Mouse (Mus musculus) thymus, postnatal 10 days (tissue): ENCODE data around the gene Kcnip1.

ENCODE experiments used
- DNase-seq, 2 experiments: peaks; one replicate each; pipeline ENCODE4 v3.0.0; 2021; ENCODE audit warnings: low spot score in 2 of 2

The Kcnip1 gene

DNA sequence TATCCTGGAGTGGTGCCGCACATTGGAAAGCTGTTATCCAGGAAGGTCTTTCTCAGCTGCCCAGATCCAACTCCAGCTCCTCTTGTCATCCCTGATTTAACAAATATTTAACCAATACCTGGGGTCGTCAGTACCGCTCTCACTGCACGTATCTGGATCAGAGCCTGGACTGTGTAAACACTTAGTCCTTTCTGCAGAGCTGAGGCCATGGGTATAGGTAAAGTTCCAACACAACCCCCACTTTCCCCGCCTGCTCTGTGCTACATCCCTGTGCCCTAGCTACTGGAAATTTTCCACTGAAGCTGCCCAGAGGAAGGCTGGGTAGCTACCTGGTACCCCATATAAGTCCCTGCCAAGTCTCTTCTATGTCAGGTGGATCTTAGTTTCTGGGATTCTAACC is 3.0 kb downstream of the Kcnip1 start:
- no peak for DNase-seq

DNA sequence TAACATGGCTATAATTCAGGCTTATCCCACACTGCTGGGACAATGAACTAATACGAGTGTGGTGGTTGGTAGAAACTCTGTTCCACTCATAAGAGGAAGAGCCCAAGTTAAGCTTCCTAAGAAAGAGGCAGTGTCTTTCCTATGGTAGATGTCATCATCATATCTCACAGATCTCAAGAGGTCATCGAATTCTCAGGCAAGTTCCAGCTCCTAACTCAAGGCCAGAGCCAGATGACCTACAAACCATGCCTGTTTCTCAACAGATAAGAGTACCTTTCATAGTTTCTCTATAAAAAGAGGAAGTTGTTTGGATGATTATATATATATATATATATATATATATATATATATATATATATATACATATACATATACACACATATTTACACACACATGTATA is 6.4 kb downstream of the Kcnip1 start:
- DNase-seq: no peak

DNA sequence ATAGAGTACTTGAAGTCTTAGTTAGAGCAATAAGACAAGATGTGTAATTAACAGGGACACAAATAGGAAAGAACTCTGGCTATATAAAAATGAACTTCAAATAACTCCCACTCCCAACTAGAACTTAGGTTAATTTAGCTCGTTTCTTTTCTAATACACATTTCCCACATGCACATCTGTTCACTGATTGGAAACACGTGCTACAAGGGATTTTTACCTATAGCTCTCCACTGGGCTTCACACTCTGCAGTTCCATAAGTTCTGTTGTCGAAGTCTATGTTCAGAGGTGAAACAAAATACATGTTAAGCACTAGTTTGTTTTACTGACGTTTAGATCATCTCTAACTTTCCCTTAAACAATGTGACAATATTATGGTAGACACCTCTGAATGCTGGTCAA is 12.8 kb downstream of the Kcnip1 start:
- DNase-seq: no peak

DNA sequence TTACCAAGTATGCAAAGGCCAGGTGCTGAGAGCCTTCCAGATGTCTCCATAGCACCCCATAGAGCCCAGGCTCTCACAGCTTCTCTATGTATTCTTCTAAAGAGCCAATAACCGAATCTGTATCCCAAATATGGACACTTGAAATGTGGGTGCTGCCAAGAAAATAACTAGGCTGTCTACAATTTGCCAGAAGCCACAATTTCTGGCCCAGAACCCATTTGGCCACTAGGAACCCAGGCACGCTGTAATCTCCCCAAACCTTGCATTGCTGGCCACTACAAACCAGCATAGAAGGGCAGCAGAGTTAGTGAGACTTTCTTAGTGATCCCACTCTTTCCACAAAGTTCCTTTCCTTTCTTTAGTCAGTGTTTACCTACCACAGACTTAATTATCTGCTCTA is 17.8 kb downstream of the Kcnip1 start:
- no peak for DNase-seq

DNA sequence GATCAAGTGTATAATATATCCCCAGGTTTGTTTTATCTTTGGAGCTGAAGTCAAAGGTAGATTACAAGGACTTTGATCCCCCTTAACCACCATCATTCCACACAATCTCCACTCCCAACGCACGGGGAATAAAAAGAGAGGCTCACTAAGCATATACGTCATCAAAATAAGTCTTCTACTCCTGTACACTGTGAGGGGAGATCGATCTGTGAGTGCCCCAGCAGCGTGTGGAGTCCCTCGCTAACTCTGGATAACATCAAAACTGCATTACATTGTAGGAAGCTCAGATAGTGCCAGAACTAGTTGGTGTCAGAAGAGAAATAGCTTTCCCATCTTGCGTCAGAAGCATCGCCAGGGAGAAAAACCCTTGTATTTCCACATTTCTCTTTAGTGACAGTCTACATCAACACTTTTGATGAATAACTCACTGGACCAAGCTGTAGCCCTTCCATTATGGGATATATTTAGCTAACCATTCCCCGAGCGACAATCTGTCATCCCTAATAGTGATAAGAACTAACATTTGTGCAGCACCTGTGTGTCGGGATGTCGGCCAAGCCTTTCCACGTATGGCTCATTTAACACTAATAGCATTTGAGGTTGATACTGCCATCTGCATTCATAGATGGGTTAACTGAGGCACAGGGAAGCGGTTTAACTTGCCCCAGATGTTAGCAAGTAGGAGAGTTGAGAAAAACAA is 18.5 kb downstream of the Kcnip1 start:
- DNase-seq: no peak

DNA sequence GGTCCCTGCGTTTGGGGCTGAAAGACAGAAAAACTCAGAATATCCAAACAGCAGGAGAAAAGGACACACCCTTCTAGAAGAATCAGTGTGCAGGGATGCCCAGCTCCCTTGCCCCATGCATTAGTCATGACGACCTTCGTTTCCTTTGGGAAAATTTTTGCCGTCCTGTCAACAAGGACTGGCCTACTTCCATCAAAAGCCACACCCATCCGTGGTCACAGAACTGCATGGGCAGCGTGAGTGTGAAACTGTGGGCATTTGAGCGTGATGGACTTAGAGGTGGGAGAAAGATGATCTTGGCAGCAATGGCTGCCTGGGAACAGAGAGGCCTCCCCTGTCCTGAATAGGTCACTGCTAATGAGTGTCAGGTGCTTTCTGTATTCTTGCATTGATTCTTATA is 20.8 kb downstream of the Kcnip1 start:
- DNase-seq: no peak

DNA sequence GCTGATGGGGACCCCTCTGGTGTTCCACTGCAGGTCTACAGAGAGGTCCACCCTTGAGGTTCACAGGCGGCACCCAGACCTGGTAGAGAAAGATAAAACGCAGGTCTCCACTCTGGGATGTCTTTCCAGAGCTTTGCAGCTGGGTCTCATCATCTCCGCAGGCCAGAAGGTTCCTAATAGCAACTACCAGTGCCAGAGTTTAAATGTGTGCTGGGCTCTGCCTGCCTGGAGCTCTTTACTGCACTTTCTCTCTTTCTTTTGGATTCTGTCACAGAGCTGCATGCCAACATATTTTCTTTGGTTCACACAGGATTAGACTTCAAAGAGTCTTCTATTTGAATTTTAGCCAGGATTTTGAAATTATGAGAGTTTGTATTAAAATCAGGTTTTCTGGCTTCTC is 23.8 kb downstream of the Kcnip1 start:
- no peak for DNase-seq

DNA sequence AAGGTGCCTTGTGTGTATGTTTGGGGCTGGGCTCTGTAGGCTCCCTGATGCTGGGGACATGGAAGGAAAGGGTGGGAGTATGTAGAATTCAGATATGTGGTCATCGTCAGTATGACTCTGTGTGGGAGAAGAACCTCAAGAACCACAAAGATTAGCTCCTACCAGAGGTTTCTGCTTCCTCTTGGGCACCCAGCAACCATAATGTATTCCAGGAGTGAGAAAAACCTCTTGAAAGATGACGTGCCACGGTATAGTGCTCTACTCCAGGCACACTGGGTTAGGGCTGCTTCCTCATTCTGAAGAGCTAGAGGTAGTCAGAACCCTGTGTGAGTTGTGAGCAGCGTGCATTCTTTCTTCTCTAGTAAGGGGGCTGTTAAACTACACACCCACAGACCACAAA is 25.2 kb downstream of the Kcnip1 start:
- DNase-seq: no peak

DNA sequence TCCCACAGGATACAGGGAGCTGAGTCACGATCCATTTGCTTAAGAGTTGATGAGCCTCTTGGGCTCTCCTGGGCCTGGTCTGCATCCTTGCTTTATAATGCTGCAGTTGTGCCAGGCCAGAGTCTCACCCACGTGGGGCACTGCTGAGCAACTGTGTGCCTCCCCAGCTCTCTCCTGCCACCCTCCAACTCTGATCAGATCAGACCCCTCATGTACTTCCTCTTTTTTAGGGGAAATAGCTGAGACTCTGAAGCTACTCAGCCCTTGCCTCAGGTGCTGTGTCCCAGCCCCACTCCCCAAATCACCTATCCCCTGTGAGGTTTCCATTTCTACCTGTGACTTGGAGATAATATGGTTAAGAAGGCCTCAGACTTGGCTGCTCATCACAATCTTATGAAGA is 27.6 kb downstream of the Kcnip1 start:
- DNase-seq: peak in 1 of 2 experiments; percentile 26

DNA sequence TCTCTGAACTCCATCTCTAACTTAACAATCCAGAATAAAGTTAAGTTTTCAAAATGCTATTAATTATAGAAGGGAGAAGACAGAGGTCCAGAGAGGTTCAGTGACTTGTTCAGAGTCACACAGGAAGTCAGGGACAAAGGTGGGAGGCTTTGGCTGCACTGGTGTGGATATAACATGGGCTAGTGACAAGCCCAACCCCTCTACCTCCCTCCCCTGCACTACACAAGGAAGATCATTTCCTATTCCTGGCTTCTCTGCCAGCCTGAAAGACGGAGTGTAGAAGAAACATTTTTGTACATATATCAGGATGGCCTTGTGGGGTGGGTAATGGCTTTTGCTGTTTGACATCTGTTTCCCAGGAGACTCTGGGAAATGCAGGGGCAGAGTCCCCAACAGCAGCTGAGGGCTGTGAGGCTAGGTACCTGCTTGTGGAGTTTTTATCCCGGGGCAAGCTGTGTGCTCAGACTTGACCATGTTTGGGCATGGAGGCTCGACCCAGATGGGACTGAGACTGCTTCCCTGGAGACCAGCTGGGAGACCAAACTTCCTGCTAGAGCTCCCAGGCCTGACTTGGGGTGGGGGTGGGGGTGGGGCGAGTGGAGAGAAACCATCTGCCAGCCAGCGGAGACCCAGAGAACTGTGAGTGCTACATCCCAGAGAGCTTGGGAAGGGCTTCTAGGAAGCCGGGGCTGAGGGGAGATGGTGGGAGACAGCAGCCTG is 30.1 kb downstream of the Kcnip1 start, which contains the start of gene Kcnmb1:
Kcnmb1 (plus strand) TSS at position 326 of the 720 bp plus-strand sequence.
- DNase-seq: no peak

DNA sequence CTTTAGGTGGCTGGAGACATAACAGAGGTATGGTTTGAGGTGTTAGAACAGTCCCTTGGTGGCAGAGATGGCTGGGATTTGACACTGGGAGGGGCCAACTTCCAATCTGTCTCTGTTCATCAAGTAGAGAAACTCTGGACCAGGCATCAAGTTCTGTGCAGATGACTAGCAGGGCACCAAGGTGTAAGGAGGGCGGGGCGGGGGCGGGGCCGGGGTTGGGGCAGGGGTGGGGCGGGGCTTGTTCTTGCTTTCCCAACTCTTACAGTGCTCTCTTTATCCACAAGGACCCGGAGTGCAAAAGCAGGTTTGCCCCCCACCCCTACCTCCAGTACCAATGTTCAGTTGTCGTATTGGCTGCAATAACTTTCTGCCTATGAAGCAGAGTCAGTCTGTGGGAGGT is 30.8 kb downstream of the Kcnip1 start:
- DNase-seq: no peak

DNA sequence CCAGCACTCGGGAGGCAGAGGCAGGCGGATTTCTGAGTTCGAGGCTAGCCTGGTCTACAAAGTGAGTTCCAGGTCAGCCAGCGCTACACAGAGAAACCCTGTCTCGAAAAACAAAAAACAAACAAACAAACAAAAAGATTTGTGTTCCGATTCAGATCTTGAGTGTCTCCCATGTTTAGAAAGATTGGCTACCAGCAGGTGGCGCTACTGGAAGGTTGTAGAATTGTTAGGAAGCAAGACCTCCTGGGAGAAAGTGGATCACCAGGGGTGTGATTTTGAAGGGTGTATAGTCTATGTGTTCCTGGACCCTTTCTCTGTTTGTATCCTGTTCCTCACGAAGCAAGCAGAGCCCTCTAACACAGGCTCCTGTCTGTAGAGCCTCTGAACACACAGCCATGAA is 34.2 kb downstream of the Kcnip1 start:
- peak in 1 of 2 experiments; percentile 71 for DNase-seq

DNA sequence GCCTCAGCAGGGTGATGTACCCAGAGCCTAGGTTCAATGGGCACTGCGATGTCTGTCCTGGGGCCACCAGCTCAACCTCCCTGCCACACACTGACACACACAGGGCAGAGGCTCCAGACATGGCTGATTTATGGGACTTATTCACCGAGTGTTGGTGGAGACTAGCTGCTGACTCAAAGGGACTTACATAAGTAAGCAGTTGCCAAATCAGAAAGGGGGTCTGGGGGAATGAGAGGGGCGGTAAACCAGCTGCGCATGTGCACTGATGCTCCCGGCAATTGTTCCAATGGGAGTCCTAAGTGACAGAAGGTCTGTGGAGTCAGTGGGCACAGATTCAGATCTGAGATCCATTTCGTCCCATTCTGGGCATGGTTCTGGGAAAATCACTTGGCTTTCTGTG is 35.4 kb downstream of the Kcnip1 start:
- no peak for DNase-seq

DNA sequence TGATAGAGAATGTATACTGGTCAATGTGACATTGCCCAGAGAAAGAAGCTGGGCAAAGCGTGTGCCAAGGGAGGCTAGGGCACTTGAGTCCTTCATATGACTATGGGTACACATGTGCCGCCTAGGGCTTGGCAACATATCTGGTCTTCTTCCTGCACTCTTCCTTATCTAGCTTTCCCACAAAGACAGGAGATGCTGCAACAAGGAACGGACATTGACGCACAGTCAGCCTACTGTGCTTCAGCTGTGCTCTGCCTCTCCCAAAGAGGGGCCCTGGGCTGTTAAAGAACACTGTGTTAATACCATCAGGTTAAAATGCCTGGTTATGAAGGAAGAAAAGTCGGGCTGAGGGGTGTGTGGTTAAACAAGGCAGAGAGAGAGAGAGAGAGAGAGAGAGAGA is 36.3 kb downstream of the Kcnip1 start:
- DNase-seq: no peak

DNA sequence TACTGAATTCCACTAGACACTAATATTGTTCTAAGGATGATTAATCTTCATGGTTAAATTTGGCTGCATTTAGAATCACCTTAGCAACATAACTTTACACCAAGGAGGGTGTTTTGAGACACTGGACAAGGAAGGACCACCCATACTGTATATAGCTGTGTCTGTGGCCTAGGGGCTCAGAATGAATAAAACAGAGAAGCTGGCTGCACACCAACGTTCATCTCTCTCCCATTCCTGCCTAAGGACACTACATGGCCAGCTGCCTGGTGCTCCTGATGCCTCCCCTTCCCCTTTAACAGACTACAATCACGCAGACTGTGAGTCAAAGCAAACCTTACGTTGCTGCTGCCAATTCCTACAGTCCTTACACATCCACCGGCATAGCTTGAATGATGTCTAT is 37.0 kb downstream of the Kcnip1 start:
- DNase-seq: no peak

DNA sequence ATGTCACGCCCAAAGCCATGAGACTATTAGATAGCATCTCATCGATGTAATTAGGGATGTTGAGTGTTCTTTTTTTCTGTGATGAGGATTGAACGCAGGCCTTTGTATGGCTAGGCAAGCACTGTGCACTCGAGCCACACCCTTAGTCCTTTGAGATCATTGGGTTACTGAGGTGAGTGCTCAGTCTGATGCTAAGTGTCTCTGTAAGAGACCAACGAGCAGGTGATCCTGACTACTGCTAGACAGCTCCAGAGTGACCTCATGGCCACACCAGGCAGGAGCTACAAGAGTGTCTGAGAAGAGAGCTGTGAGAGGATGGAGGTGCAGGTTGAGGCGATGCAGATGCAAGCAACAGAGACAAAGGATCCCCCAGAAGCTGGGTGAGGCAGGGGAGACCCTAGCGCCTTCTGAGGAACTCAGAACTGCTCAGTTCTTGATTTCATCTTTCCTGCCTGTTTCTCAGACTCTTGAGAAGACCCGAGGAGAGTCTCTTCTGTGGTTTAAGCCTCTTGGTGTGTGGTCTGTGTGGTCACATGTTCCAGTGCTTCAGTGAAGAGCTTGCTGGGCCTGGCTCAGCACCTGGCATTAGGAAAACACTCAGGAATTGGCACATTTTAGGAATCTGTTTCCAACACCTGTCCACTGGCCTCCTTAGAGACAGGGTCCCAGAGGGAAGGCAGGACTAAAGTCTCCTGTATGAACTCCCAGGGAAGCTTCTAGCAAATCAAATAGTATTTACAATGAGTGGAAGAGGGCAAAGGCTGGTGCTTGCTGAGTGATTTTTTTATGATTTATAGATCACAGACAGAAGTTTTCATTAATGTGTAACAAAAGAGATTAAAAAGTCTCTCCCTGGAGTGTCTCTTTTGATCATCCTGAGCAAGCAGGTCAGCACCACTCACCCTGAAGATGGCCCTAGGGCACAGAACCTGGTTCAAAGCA is 41.0 kb downstream of the Kcnip1 start:
- no peak for DNase-seq

DNA sequence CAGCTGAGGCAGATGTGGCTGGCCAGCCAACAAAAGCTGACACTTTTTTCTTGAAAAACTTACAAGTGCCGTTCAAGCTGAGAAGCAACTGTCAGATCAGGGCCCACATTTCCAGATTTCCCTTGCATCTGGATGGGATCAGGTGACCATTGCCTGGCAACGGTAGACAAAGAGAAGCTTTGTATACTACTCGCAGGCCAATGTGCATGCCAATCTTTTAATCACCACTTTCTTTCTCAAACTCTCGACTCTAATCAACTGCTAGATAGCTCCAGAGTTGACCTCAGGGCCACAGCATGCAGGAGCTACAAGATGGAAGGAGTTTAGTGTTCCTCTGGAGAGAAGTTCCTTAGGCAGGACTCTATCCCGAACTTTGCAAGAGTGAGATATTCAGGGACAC is 41.8 kb downstream of the Kcnip1 start:
- DNase-seq: no peak

DNA sequence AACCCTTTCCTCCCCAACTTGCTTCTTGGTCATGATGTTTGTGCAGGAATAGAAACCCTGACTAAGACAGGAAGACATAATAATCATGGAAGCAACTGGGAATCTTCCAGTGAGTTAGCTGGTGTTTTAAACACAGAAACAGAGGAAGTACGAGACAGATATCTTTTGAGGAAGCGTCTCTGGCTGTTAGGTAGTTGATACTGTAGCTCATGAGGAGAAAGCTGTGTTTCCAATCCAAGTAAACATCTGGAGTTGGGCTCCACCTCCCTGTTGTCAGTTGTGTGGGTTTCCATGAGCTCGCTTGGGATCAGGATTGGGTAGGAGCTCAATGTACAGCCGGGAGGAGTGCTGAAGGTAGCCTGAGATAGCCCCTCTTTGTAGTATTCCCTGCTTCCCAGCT is 46.5 kb downstream of the Kcnip1 start:
- no peak for DNase-seq

DNA sequence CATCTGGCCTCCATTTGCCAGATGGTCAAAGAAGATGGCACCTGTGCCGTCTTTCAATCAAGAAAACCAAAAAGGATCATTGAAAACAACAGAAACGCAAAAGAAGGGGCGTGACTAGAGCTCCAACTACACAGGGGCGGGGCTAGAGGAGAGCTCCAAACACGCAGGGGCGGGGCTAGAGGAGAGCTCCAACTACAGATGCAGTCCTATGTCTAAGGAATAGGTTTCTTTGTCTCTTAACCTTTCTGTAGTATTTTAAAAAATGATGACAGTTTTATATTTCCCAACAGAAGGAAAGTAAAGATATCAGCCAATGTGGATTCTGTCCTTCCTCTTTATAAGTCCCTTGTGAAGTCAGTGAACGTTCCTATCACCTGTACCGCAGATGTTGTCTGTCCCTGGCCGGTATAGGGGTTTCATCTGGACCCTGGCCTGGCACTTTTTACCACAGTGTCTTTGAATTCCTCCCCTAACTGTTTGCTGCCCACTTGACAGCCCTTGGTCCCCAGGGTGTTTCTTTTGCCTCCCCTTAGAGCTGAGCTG is 48.1 kb downstream of the Kcnip1 start:
- DNase-seq: no peak

DNA sequence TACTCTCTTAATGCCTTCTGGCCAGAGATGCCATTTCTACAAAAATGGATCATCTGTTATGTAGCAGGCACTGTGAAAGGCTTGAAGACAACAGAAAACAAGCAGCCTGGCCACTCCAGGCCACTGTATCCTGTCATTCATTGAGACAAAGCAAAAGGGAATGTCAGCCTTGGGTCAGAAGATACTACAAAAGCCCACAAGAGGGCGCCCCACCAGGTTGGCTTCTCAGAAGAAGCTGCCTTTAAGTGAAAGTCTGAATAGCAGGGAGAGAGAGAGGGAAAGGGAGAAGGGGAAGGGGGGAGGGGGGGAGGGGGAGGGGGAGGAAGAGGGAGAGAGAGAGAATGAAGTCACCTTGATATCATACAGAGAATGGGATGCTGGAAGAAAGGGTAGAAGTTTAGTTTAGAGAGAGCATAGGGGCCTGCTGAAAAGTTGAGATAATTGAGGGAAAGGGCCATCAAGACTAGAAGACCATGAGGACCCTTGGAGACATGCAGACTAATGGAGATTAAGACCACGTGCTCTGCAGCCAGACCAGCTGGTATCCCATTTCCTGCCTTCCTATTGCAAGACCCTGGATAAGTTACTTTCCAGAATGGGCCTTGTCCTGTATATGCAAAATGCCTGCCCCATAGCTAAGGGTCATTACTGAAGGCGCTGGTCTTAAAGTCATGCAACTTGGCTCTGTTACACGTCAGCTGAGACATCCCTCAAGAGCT is 48.7 kb downstream of the Kcnip1 start:
- DNase-seq: peak in 1 of 2 experiments; percentile 61

DNA sequence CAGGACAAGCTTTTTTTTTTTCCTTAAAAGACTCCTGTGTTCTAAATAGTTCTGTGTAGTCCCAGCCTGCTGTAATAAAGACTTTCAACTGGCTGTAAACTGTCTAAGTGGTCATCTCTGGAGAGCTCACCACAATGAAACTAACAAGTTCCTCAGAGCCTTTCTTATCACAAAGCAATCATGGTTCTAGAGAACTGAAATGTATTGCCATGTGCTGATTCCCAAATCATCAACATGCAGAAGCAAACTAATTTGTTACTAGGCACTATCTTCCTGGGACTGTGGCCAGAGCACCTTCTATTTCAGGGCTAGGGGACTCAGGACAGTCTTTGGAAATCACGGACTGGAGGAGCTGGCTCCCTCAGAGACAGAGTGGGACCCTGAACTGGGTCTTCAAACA is 49.4 kb downstream of the Kcnip1 start:
- no peak for DNase-seq
